Mouse (Mus musculus) cerebellum, adult 2 months (tissue): ENCODE data around the gene Scpep1.
"Not testable (repeated sequence)": the region's sequence is repeated elsewhere in the genome, so short reads cannot be mapped to it uniquely, and the experiment has no call there.

Experiments used
- CTCF ChIP-seq: fragments of 200-500 bp; IDR thresholded peaks from 2 replicates; pipeline ENCODE4 v1.5.1; 2011; ENCODE audit warnings: low read depth, mild to moderate bottlenecking, control low read depth, low read length, moderate library complexity, borderline replicate concordance; ENCODE audit not compliant: insufficient read depth
- POLR2A ChIP-seq: fragments of 200-500 bp; IDR thresholded peaks from 2 replicates; pipeline ENCODE4 v1.6.1; 2011; ENCODE audit warnings: low read length, control low read depth, borderline replicate concordance; ENCODE audit not compliant: insufficient read depth

GRCm38 (mm10) chr11:88894279-88894678 lies 61.0 kb downstream of the Scpep1 start:
- TF ChIP-seq CTCF, POLR2A: not testable (repeated sequence)
